Comparison of ENCODE assay signal across 8 mouse cellular contexts in the genomic region with DNA sequence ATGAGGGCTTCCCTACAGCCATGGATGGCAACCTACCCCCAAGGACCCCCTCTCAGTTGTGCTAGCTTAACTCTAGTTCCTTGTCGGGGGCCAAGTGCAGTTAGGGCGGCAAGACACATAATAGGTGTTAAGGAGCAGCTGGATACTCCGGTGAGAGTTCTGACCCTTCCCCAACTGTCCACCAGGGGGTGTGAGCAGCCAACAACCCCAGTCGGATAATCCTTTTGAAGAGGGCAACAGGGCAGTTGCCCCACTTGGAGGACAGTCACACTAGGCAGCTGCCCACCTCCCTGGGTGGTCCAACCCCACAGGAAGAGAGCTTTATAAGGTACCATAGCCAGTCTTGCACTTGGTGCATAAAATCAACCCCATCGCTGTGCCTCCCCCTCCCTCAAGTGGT. TPM values are rescaled to one million over a fixed set of nuclear protein-coding genes. Genes with fewer than 3 reads are reported as not detected.
DNase-seq lines count a peak whose midpoint lies in the region; ATAC-seq and TF ChIP-seq lines count a peak whose summit lies in the region.
"Had no signal": no experiment of that assay in that cellular context is flagged by ENCODE, and none has a peak within 500 bp of the region (broad histone marks: within the 10 kb centered on the region; RNA-seq: fewer than 3 reads in every experiment).

No protein-coding gene starts in this region.

- no peak overlapping the region for H3K27ac ChIP-seq in left cerebral cortex, adult 2 months

- no peak for DNase-seq in left cerebral cortex, adult 2 months (ENCODE audit: extremely low spot score in 1 of 2, low spot score in 2 of 2)
- DNase-seq in left cerebral cortex, adult 11 months (ENCODE audit: low spot score), result no peak
- peak; percentile 4 for DNase-seq in WW6 (ENCODE audit: low read depth, low spot score)
- peak; percentile 20 for DNase-seq in embryo, embryonic 11.5 days (ENCODE audit: low read depth, low spot score)
- DNase-seq in layer of hippocampus, adult 18-20 months (ENCODE audit: low spot score in 2 of 2), result no peak
- DNase-seq in right cerebral cortex, adult 2 months (ENCODE audit: low spot score in 2 of 2), result no peak

- peak; percentile 79 for ATAC-seq in megakaryocyte progenitor cell, adult 5-6 weeks (replicated peaks; ENCODE audit: poor library complexity)

- TF ChIP-seq CTCF in left cerebral cortex, adult 2 months (IDR thresholded peaks at IDR 0.05), result peak; percentile 55

- no peak overlapping the region for H3K4me3 ChIP-seq in left cerebral cortex, adult 2 months

- intact Hi-C loops in left cerebral cortex, adult 2 months (cut with DNase I), result loop anchor here (5.0 kb wide), 2 partner anchors 82 to 193 kb away; no protein-coding TSS in a partner anchor

RNA-seq across cellular contexts. Expression of gene Ccdc121, which starts 46.2 kb away (rescaled TPM):
- total RNA-seq in left cerebral cortex, adult 2 months (2021), result under 1 TPM in 1 of 2 experiments, not detected in 1; 0.37 TPM
- total RNA-seq in megakaryocyte progenitor cell, adult 5-6 weeks (2015), result not detected in 2 replicates
- total RNA-seq in megakaryocyte progenitor cell, adult 5-6 weeks (2017), result not detected in 2 replicates
- total RNA-seq in layer of hippocampus, adult 18-20 months (2021), result under 1 TPM; 0.48 to 0.77 TPM
- total RNA-seq: heart, adult 18-20 months had no signal

Comparison
In these comparisons a context has a peak if more than half of its experiments do, and no peak if none do; other contexts are left out.
1. DNase-seq: peak in WW6 (single experiment) and embryo, embryonic 11.5 days (single experiment); none in left cerebral cortex, adult 2 months (0 of 2), left cerebral cortex, adult 11 months (single experiment), layer of hippocampus, adult 18-20 months (0 of 2) and right cerebral cortex, adult 2 months (0 of 2).